Mouse (Mus musculus) hematopoietic stem cell, adult 5-6 weeks (primary cell): ENCODE measurements at regions not wholly inside any gene's neighbourhood (a gene's known extent, or its start where the extent isn't known, plus 50 kb on each side); places are given as distances from the start of the nearest gene placed in this dataset.

Source experiments
- ATAC-seq, 2 experiments: fragments of 125-278 bp in 1 of 2; replicated peaks in 1 of 2; 2 replicates each; pipeline ENCODE4 v1.8.0; 2016 to 2017; ENCODE audit warnings: inconsistent platforms in 2 of 2, mild to moderate bottlenecking in 2 of 2, moderate number of reproducible peaks in 2 of 2, low read depth in 1 of 2, moderate TSS enrichment in 1 of 2; ENCODE audit not compliant: low FRiP score in 2 of 2, poor library complexity in 2 of 2, severe bottlenecking in 2 of 2, insufficient read depth in 1 of 2, low TSS enrichment in 1 of 2

GRCm38 (mm10) chr4:152850147-152850546, 372.5 kb upstream of the Kcnab2 start:
- no peak for ATAC-seq

- no peak for ATAC-seq
Observed at GRCm38 (mm10) chr4:152836080-152836479, 358.4 kb upstream of the Kcnab2 start.

- ATAC-seq: no peak
Observed at GRCm38 (mm10) chr4:152834421-152835110, 356.9 kb upstream of the Kcnab2 start.

- no peak for ATAC-seq
Observed at GRCm38 (mm10) chr4:152833411-152834310, 356.0 kb upstream of the Kcnab2 start.

GRCm38 (mm10) chr4:152832757-152833363, 355.2 kb upstream of the Kcnab2 start:
- no peak for ATAC-seq

GRCm38 (mm10) chr4:152825185-152825584, 347.5 kb upstream of the Kcnab2 start:
- ATAC-seq: no peak

GRCm38 (mm10) chr4:152816139-152816757, 338.6 kb upstream of the Kcnab2 start:
- ATAC-seq: no peak

- ATAC-seq: no peak
Observed at GRCm38 (mm10) chr4:152806611-152807010, 328.9 kb upstream of the Kcnab2 start.

- ATAC-seq: peak in 1 of 2 experiments; percentile 40; a peak in 1 of 4 replicates
Observed at GRCm38 (mm10) chr4:152799392-152799791, 321.7 kb upstream of the Kcnab2 start.

- ATAC-seq: no peak
Observed at GRCm38 (mm10) chr4:152788431-152788830, 310.8 kb upstream of the Kcnab2 start.

GRCm38 (mm10) chr4:152784972-152785371, 307.3 kb upstream of the Kcnab2 start:
- no peak for ATAC-seq

- ATAC-seq: no peak
Observed at GRCm38 (mm10) chr4:152779526-152779925, 301.9 kb upstream of the Kcnab2 start.

- ATAC-seq: no peak
Observed at GRCm38 (mm10) chr4:152775801-152776200, 298.1 kb upstream of the Kcnab2 start.

GRCm38 (mm10) chr4:152771386-152771785, 293.7 kb upstream of the Kcnab2 start:
- ATAC-seq: no peak

GRCm38 (mm10) chr4:152767372-152767771, 289.7 kb upstream of the Kcnab2 start:
- no peak for ATAC-seq

GRCm38 (mm10) chr4:152763116-152763515, 285.4 kb upstream of the Kcnab2 start:
- ATAC-seq: no peak

- no peak for ATAC-seq
Observed at GRCm38 (mm10) chr4:152762576-152762975, 284.9 kb upstream of the Kcnab2 start.

GRCm38 (mm10) chr4:152757191-152757590, 279.5 kb upstream of the Kcnab2 start:
- no peak for ATAC-seq
